Mouse (Mus musculus) lung, adult 2 months (tissue): ENCODE measurements around the gene Rab3a.
A peak's percentile ranks its signal among the peaks of the same experiment; 100 is the strongest.

Source experiments
- CTCF ChIP-seq: fragments of 200-500 bp; IDR thresholded peaks from 2 replicates; pipeline ENCODE4 v1.5.1; 2011; ENCODE audit warnings: mild to moderate bottlenecking, low read length, control low read depth; ENCODE audit not compliant: insufficient read depth
- POLR2A ChIP-seq: fragments of 200-500 bp; IDR thresholded peaks from 2 replicates; pipeline ENCODE4 v1.6.1; 2011; ENCODE audit warnings: low read depth, mild to moderate bottlenecking, control low read depth, low read length, borderline replicate concordance; ENCODE audit errors: extremely low read depth

DNA sequence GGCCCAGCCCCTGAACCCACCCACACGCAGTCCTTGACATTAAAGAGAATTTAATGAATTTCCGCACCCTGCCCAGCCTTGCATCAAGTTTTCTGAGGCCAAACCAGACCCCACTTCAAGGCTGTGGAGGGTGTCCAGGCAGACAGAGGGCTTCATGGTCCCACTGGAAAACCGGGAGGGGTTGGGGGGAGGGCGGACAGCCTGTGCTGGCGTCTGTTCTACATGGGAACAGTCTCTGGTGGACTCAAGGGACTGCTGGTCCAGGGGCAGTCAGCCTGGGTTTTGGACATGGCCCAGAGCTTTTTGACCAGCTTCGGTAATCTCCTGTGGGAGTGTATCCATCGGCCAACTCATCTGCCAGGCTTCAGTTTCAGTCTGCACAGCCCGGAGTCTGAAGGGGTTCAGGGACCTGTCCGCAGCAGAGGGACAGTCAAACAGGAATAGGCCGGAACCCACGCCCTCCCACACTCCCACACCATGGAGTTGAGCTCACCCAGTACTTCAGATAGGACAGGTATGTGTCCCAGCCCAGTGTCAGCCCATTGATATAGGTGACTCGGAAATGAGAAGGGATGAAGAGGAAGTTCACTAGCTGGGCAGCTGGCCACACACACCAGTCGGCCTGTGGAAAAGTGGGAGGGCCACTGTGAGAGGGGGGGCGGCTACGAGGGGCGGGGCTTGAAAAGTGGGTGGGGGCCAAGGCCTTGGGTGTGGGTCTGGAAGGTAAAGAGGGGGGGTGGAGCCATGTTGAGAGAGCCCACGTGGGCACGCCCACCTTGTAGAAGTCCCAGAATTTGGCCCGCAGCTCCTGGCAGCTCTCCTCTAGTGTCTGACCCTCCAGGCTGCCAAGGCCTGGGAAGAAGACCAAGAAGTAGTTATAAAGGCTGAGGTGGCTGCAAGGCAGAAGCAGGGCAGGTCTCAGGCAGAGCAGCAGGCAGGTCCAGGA, 4.4 kb downstream of the Rab3a start:
- no peak for TF ChIP-seq CTCF
- TF ChIP-seq POLR2A: peak; percentile 52; the same call in 1 of the 2 replicates
